26 mouse cellular contexts compared by ENCODE assay signal in genomic region chr2:92830134-92830533, GRCm38 (mm10).
DNase-seq lines count a peak whose midpoint lies in the region; ATAC-seq and TF ChIP-seq lines count a peak whose summit lies in the region.
"Had no signal": no experiment of that assay in that cellular context is flagged by ENCODE, and none has a peak within 500 bp of the region (broad histone marks: within the 10 kb centered on the region; RNA-seq: fewer than 3 reads in every experiment).

No protein-coding gene starts in this region.

- H3K4me2 ChIP-seq in hindbrain, postnatal 0 days (ENCODE audit: low read depth, low read length), result no peak overlapping the region
- H3K4me2 ChIP-seq: heart, embryonic 13.5 days; hindbrain, embryonic 15.5 days; kidney, embryonic 15.5 days; liver, embryonic 15.5 days; lung, embryonic 15.5 days; neural tube, embryonic 12.5 days; stomach, embryonic 15.5 days had no signal

- TF ChIP-seq CTCF in hindbrain, postnatal 0 days (IDR thresholded peaks at IDR 0.05; ENCODE audit: low read depth), result peak; percentile 33; the same call in 1 of the 2 replicates

- no peak overlapping the region for H3K4me3 ChIP-seq in hindbrain, postnatal 0 days (ENCODE audit: low read length)
- H3K4me3 ChIP-seq in hindbrain, embryonic 10.5 days, result no peak overlapping the region
- H3K4me3 ChIP-seq: embryonic facial prominence, embryonic 10.5 days; heart, embryonic 13.5 days; hindbrain, embryonic 15.5 days; kidney, embryonic 15.5 days; limb, embryonic 10.5 days; liver, embryonic 15.5 days; lung, embryonic 15.5 days; neural tube, embryonic 12.5 days; stomach, embryonic 15.5 days had no signal

- H3K36me3 ChIP-seq in hindbrain, postnatal 0 days (ENCODE audit: insufficient read depth, low read length), result no peaks in the 10 kb centered on the region
- H3K36me3 ChIP-seq in hindbrain, embryonic 10.5 days, result no peaks in the 10 kb centered on the region
- H3K36me3 ChIP-seq: embryonic facial prominence, embryonic 10.5 days; heart, embryonic 13.5 days; hindbrain, embryonic 15.5 days; kidney, embryonic 15.5 days; limb, embryonic 10.5 days; liver, embryonic 15.5 days; lung, embryonic 15.5 days; neural tube, embryonic 12.5 days; stomach, embryonic 15.5 days had no signal

- WGBS in hindbrain, postnatal 0 days, result 54% methylated on average over 2 of the region's 2 CpGs
- 84% methylated on average over 2 of the region's 2 CpGs for WGBS in hindbrain, embryonic 10.5 days

- H3K9ac ChIP-seq in hindbrain, postnatal 0 days (replicated peaks; ENCODE audit: low read length), result no peak overlapping the region
- H3K9ac ChIP-seq: heart, embryonic 13.5 days; hindbrain, embryonic 15.5 days; kidney, embryonic 15.5 days; liver, embryonic 15.5 days; lung, embryonic 15.5 days; neural tube, embryonic 12.5 days; stomach, embryonic 15.5 days had no signal

- no peaks in the 10 kb centered on the region for H3K9me3 ChIP-seq in hindbrain, postnatal 0 days (ENCODE audit: low read length)
- no peaks in the 10 kb centered on the region for H3K9me3 ChIP-seq in hindbrain, embryonic 10.5 days
- H3K9me3 ChIP-seq: heart, embryonic 13.5 days; hindbrain, embryonic 15.5 days; kidney, embryonic 15.5 days; limb, embryonic 10.5 days; liver, embryonic 15.5 days; lung, embryonic 15.5 days; neural tube, embryonic 12.5 days; stomach, embryonic 15.5 days had no signal

- DNase-seq in cerebellum, adult 11-12 months, result peak; percentile 22
- DNase-seq in cerebellum, postnatal 36 days, result no peak
- peak; percentile 46 for DNase-seq in hindbrain, postnatal 0 days (ENCODE audit: low spot score)
- no peak for DNase-seq in hindbrain, embryonic 10.5 days (ENCODE audit: low spot score)
- DNase-seq in retina, postnatal 1 day, result peak; percentile 48
- no peak for DNase-seq in retina, embryonic 14.5 days (ENCODE audit: low spot score)
- no peak for DNase-seq in spleen, adult 12 weeks (ENCODE audit: low spot score)
- DNase-seq: adrenal gland, postnatal 36 days; cerebellum, adult 8-10 months; gastrocnemius, postnatal 25 days; heart, adult 18-20 months; heart, postnatal 14 days; layer of hippocampus, adult 9-11 months; liver; lung, postnatal 36 days; thymus, postnatal 36 days had no signal

- no peaks in the 10 kb centered on the region for H3K27me3 ChIP-seq in hindbrain, postnatal 0 days (ENCODE audit: insufficient read depth, low read length)
- H3K27me3 ChIP-seq in hindbrain, embryonic 10.5 days (ENCODE audit: insufficient read depth, poor library complexity, severe bottlenecking), result no peaks in the 10 kb centered on the region
- H3K27me3 ChIP-seq: heart, embryonic 13.5 days; hindbrain, embryonic 15.5 days; kidney, embryonic 15.5 days; liver, embryonic 15.5 days; lung, embryonic 15.5 days; neural tube, embryonic 12.5 days; stomach, embryonic 15.5 days had no signal

- H3K4me1 ChIP-seq in hindbrain, postnatal 0 days (ENCODE audit: insufficient read depth, low read length), result peaks cover 5% of the 10 kb centered on the region; the same call in 1 of the 2 replicates
- H3K4me1 ChIP-seq in hindbrain, embryonic 10.5 days (replicated peaks), result peaks cover 31% of the 10 kb centered on the region
- H3K4me1 ChIP-seq: liver, embryonic 15.5 days; lung, embryonic 15.5 days had no signal

- H3K27ac ChIP-seq in hindbrain, postnatal 0 days, result no peak overlapping the region
- H3K27ac ChIP-seq in hindbrain, embryonic 10.5 days, result no peak overlapping the region
- H3K27ac ChIP-seq: embryonic facial prominence, embryonic 10.5 days; heart, embryonic 13.5 days; hindbrain, embryonic 15.5 days; limb, embryonic 10.5 days; liver, embryonic 15.5 days; lung, embryonic 15.5 days; neural tube, embryonic 12.5 days; stomach, embryonic 15.5 days had no signal

- ATAC-seq in hindbrain, postnatal 0 days, result peak; percentile 53; the same call in 1 of the 2 replicates
- ATAC-seq: intestine, embryonic 16.5 days had no signal

Comparison
In these comparisons a context has a peak if more than half of its experiments do, and no peak if none do; other contexts are left out.
1. DNase-seq: peak in cerebellum, adult 11-12 months (single experiment), hindbrain, postnatal 0 days (single experiment) and retina, postnatal 1 day (single experiment); none in cerebellum, postnatal 36 days (0 of 2), hindbrain, embryonic 10.5 days (single experiment), retina, embryonic 14.5 days (single experiment) and spleen, adult 12 weeks (single experiment).